Mouse (Mus musculus) cerebellum, adult 2 months (tissue): Measurements from ENCODE around the gene Phf21a. TPM values are rescaled to one million over a fixed set of nuclear protein-coding genes. Genes with fewer than 3 reads are reported as not detected.
"Not testable (repeated sequence)": the region's sequence is repeated elsewhere in the genome, so short reads cannot be mapped to it uniquely, and the experiment has no call there.

Source experiments
- DNase-seq, 2 experiments: peaks; one replicate each; pipeline ENCODE4 v3.0.0; 2021
- H3K27ac ChIP-seq: fragments of 200-500 bp; 2 replicates; pipeline ENCODE4 v1.5.1; 2012; ENCODE audit warnings: low read length, control low read depth, inconsistent platforms; ENCODE audit not compliant: insufficient read depth
- H3K27me3 ChIP-seq: fragments of 200-500 bp; 2 replicates; pipeline ENCODE4 v1.6.1; 2012; ENCODE audit warnings: inconsistent platforms, mild to moderate bottlenecking, low read length, moderate library complexity; ENCODE audit not compliant: control insufficient read depth, insufficient read depth
- H3K4me1 ChIP-seq: fragments of 200-500 bp; 2 replicates; pipeline ENCODE4 v1.6.1; 2011; ENCODE audit warnings: low read length; ENCODE audit not compliant: control insufficient read depth, insufficient read depth
- H3K4me3 ChIP-seq: fragments of 200-500 bp; replicated peaks from 2 replicates; pipeline ENCODE3; 2011; ENCODE audit warnings: mild to moderate bottlenecking, low read depth, low read length, control low read depth; ENCODE audit not compliant: insufficient read depth
- CTCF ChIP-seq: fragments of 200-500 bp; IDR thresholded peaks from 2 replicates; pipeline ENCODE4 v1.5.1; 2011; ENCODE audit warnings: low read depth, mild to moderate bottlenecking, control low read depth, low read length, moderate library complexity, borderline replicate concordance; ENCODE audit not compliant: insufficient read depth
- POLR2A ChIP-seq: fragments of 200-500 bp; IDR thresholded peaks from 2 replicates; pipeline ENCODE4 v1.6.1; 2011; ENCODE audit warnings: low read length, control low read depth, borderline replicate concordance; ENCODE audit not compliant: insufficient read depth
- WGBS: fragments of 180-500 bp; shearing (Covaris S2); methylation state at CpG from one replicate; pipeline ENCODE4 v1.1.7; 2018; 5-methylcytosine and 5-hydroxymethylcytosine counted together
- polyA plus RNA-seq: library from polyadenylated mRNA; depleted of rRNA; stranded (reverse); fragments of >200 nt; gene quantifications from 2 replicates; pipeline ENCODE4 v1.2.3, GENCODE M21; 2012

Phf21a gene
- polyA plus RNA-seq, 1 experiment: 60.4 TPM

DNA sequence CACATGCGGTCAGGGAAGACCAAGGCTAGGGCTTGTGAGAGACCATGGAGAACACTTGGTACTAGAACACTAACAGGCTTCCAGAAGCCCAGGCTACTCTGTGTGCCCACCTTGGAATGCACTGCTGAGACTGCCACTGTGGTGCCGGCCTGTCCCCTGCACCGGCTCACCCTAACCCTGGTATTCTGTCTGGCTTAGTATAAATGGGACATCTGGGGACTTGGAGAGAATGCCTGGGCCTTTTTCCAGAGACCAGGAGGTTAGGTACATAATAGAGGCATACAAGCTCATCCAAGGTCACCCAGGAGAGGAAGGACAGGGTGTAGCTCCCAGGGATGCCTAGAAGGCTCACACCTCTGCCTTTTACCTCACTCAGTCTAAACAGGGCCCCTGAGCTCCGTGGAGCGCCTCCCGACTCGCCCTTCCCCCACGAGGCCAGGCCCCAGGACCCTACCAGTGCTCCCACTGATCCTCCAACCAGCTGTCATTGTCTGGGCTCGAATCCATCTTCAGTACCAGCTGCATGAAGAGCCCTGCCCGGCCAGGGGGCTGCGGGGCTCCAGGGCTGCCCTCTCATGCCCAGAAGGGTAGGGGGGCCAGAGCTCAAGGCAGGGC is 298.9 kb downstream of the Phf21a start:
- no peaks in the 10 kb centered on the region for H3K27me3 ChIP-seq
- peak overlapping the region; percentile 57 for H3K4me3 ChIP-seq
- H3K4me1 ChIP-seq: peaks cover 73% of the 10 kb centered on the region
- WGBS: 7% methylated on average over 11 of the region's 11 CpGs
- TF ChIP-seq CTCF: no peak
- no peak for TF ChIP-seq POLR2A
- H3K27ac ChIP-seq: peak overlapping the region; percentile 88
- DNase-seq: peak in 1 of 2 experiments; percentile 50

DNA sequence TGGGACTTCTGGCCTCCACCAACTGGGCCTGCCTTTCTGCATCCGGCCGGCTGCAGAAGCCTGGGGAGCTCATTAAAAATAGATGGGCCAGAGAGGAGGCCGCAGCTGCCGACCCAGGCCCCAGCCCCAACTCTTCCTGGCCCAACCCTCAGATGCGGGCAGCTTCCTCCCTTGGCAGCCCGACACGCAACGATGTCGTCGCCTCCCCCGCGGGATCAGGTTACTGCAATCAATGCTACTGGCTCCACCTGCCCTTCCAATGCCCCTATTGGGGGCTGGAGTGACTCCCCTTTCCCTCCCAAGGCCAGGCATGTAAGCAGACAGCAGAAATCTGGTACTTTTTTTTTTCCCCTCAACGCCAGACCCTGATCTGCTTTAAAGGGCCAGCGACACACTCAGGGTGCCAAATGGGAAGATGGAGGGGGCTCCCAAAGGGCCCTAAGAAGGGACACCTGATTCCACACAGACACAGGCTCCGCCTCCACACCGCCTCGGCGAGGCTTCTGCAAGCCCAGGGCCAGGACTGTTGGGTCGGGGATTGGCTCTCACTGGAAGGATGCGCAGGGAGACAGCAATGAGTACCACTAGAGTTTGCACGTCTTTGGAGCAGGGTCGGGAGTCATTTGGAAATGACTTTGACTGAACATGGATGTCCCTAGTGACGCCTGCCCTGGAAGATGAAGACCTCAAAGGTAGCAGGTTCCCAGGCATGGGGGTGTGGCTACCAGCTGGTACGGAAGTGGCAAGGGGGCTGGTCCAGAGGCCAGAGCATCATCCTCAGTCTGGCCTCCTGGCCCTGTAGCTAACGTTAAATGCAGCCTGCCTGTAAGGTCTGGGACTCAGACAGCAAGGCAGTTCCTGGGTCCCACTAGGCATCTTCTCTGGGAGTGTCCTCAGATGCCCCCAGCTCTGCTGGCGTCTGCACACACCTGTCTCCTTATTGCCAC is 299.7 kb downstream of the Phf21a start:
- Histone ChIP-seq H3K27me3 (no peaks in the 10 kb centered on the region), H3K27ac (peak overlapping the region; percentile 88), H3K4me3 (peak overlapping the region; percentile 57), H3K4me1 (peaks cover 78% of the 10 kb centered on the region)
- DNase-seq: peak in 1 of 2 experiments; percentile 53
- TF ChIP-seq POLR2A (no peak), CTCF (no peak)
- 4% methylated on average over 26 of the region's 26 CpGs for WGBS

- DNase-seq: no peak
- Histone ChIP-seq H3K27ac (no peak overlapping the region), H3K4me1 (peaks cover 69% of the 10 kb centered on the region), H3K27me3 (no peaks in the 10 kb centered on the region), H3K4me3 (no peak overlapping the region)
- 62% methylated on average over 3 of the region's 3 CpGs for WGBS
- no peak for TF ChIP-seq CTCF
These were observed 302.6 kb downstream of the Phf21a start for GRCm38 (mm10) chr2:92395535-92395934.

GRCm38 (mm10) chr2:92397436-92397835 is 304.5 kb downstream of the Phf21a start:
- WGBS: 5% methylated on average over 1 of the region's 1 CpGs
- TF ChIP-seq POLR2A: peak; percentile 30; the same call in 1 of the 2 replicates
- no peak for TF ChIP-seq CTCF
- peaks cover 60% of the 10 kb centered on the region for H3K4me1 ChIP-seq

GRCm38 (mm10) chr2:92399877-92400276 is 307.0 kb downstream of the Phf21a start:
- Histone ChIP-seq H3K27ac (peak overlapping the region; percentile 98), H3K4me3 (peak overlapping the region; percentile 83), H3K4me1 (peaks cover 56% of the 10 kb centered on the region)
- DNase-seq, H3K27me3 ChIP-seq: not testable (repeated sequence)
- WGBS: 4% methylated on average over 4 of the region's 4 CpGs

More at GRCm38 (mm10) chr2:92397436-92397835, 304.5 kb downstream of the Phf21a start:
- Histone ChIP-seq H3K27ac (peak overlapping the region; percentile 59), H3K4me3 (peak overlapping the region; percentile 6), H3K27me3 (no peaks in the 10 kb centered on the region)
- DNase-seq: peak in 1 of 2 experiments; percentile 72

DNA sequence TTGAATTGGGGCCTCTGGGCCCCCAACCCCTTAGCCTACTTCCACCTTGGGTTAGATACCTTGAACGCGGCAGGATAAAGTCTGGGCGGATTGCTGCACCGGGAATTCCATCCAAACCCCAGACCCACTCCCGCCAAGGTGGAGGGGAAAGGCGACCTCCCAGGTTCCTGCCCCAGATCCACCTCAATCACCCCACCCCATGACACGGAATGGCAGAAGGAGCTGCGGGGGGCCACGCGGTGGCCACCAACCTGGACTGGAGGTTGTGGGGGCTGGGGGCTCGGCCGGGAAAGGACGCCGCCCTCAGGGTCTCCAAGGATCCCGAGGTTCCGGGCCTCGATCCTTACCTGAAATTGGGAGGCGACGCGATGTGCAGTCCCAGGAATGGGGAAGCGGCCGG is 307.8 kb downstream of the Phf21a start:
- peak overlapping the region; percentile 98 for H3K27ac ChIP-seq
- DNase-seq: peak in 1 of 2 experiments; percentile 69
- under 1% methylated on average over 22 of the region's 22 CpGs for WGBS
- peak overlapping the region; percentile 83 for H3K4me3 ChIP-seq
- no peaks in the 10 kb centered on the region for H3K27me3 ChIP-seq
- no peak for TF ChIP-seq POLR2A
- TF ChIP-seq CTCF: no peak
- H3K4me1 ChIP-seq: peaks cover 58% of the 10 kb centered on the region

GRCm38 (mm10) chr2:92401091-92401561 is 308.2 kb downstream of the Phf21a start, which contains the start of gene Mapk8ip1:
Gene Mapk8ip1, minus strand, starts transcription at chr2:92401263.
- TF ChIP-seq POLR2A (peak; percentile 70; the same call in 1 of the 2 replicates), CTCF (no peak)
- 1% methylated on average over 49 of the region's 59 CpGs for WGBS
- H3K4me1 ChIP-seq: peaks cover 58% of the 10 kb centered on the region

More at GRCm38 (mm10) chr2:92401091-92401561, 308.2 kb downstream of the Phf21a start, which contains the start of gene Mapk8ip1:
- peak within 1 kb of the TSS; percentile 86 for H3K4me3 ChIP-seq
- H3K27me3 ChIP-seq: no peaks in the 10 kb centered on the region
- H3K27ac ChIP-seq: peak within 1 kb of the TSS; percentile 99
- DNase-seq: peak; percentile 76 to 79
